16 mouse cellular contexts compared by ENCODE assay signal in genomic region chr8:46130426-46130825, GRCm38 (mm10).
"Had no signal": no experiment of that assay in that cellular context is flagged by ENCODE, and none has a peak within 500 bp of the region (broad histone marks: within the 10 kb centered on the region; RNA-seq: fewer than 3 reads in every experiment).

No protein-coding gene starts in this region.

- H3K36me3 ChIP-seq: stomach, embryonic 15.5 days had no signal

- H3K27me3 ChIP-seq: limb, embryonic 12.5 days; megakaryocyte, embryonic 14.5 days; neural tube, embryonic 13.5 days; stomach, embryonic 15.5 days had no signal

- H3K4me2 ChIP-seq: limb, embryonic 12.5 days; midbrain, embryonic 11.5 days; neural tube, embryonic 13.5 days; stomach, embryonic 15.5 days had no signal

- H3K4me1 ChIP-seq: limb, embryonic 12.5 days; neural tube, embryonic 13.5 days; stomach, embryonic 15.5 days had no signal

- H3K9me3 ChIP-seq: neural tube, embryonic 13.5 days; stomach, embryonic 15.5 days had no signal

- DNase-seq: liver; lung, adult 2 months; lung, postnatal 4 days; retina, postnatal 1 day; right cerebral cortex, postnatal 4 days; thymus, postnatal 36 days had no signal

- H3K27ac ChIP-seq: kidney, postnatal 0 days; layer of hippocampus, adult 2 months; limb, embryonic 12.5 days; liver, embryonic 14.5 days; neural tube, embryonic 13.5 days; stomach, embryonic 15.5 days had no signal

- ATAC-seq: lung, postnatal 0 days; midbrain, embryonic 16.5 days had no signal

- H3K4me3 ChIP-seq: layer of hippocampus, adult 2 months; limb, embryonic 12.5 days; megakaryocyte, embryonic 14.5 days; neural tube, embryonic 13.5 days; stomach, embryonic 15.5 days had no signal

- H3K9ac ChIP-seq: limb, embryonic 12.5 days; liver, embryonic 14.5 days; neural tube, embryonic 13.5 days; stomach, embryonic 15.5 days had no signal
